Mouse (Mus musculus) myocyte (in vitro differentiated cells): ENCODE data around the gene Phpt1.

ENCODE experiments used
- E2F4 ChIP-seq: IDR thresholded peaks from one replicate; pipeline ENCODE4 v1.6.1; 2011; ENCODE audit warnings: mild to moderate bottlenecking, control low read depth, moderate library complexity; ENCODE audit not compliant: insufficient read depth
- MYOD1 ChIP-seq, 3 experiments: IDR thresholded peaks; one replicate each; pipeline ENCODE4 v1.6.1; 2011; ENCODE audit warnings: control low read depth in 2 of 3, low read depth in 2 of 3, mild to moderate bottlenecking in 2 of 3, moderate library complexity in 1 of 3; ENCODE audit not compliant: insufficient read length in 2 of 3, control insufficient read depth in 1 of 3
- MYOG ChIP-seq, 3 experiments: IDR thresholded peaks; one replicate each; pipeline ENCODE4 v1.6.1; 2011; ENCODE audit warnings: control low read depth in 2 of 3, low read depth in 2 of 3, mild to moderate bottlenecking in 2 of 3; ENCODE audit not compliant: insufficient read length in 2 of 3, control insufficient read depth in 1 of 3, insufficient read depth in 1 of 3
- POLR2A ChIP-seq: IDR thresholded peaks from one replicate; pipeline ENCODE4 v1.6.1; 2011; ENCODE audit warnings: low read depth, mild to moderate bottlenecking, control low read depth, moderate library complexity; ENCODE audit not compliant: insufficient read length
- POLR2AphosphoS2 ChIP-seq: IDR thresholded peaks from one replicate; pipeline ENCODE4 v1.6.1; 2011; ENCODE audit warnings: low read depth, control low read depth; ENCODE audit not compliant: insufficient read length
- TCF12 ChIP-seq: IDR thresholded peaks from one replicate; pipeline ENCODE4 v1.6.1; 2011; ENCODE audit warnings: mild to moderate bottlenecking, control low read depth; ENCODE audit not compliant: poor library complexity, insufficient read depth, severe bottlenecking
- TCF3 ChIP-seq: IDR thresholded peaks from one replicate; pipeline ENCODE4 v1.6.1; 2011; ENCODE audit warnings: low read depth, control low read depth; ENCODE audit not compliant: insufficient read length
- USF1 ChIP-seq: IDR thresholded peaks from one replicate; pipeline ENCODE4 v1.6.1; 2011; ENCODE audit warnings: low read depth, mild to moderate bottlenecking, control low read depth, moderate library complexity

- TF ChIP-seq USF1, result no peak
- TF ChIP-seq POLR2A, result no peak
- TF ChIP-seq E2F4, result no peak
- no peak for TF ChIP-seq MYOD1 (IDR thresholded peaks at IDR 0.05; ENCODE audit: control insufficient read depth in 1 of 3, insufficient read length in 2 of 3, low read depth in 2 of 3)
- peak; percentile 57 for TF ChIP-seq POLR2AphosphoS2
- no peak for TF ChIP-seq TCF12
- TF ChIP-seq TCF3, result no peak
- no peak for TF ChIP-seq MYOG (IDR thresholded peaks at IDR 0.05; ENCODE audit: control insufficient read depth in 1 of 3, insufficient read depth in 1 of 3, insufficient read length in 2 of 3, low read depth in 2 of 3)
Observed at GRCm38 (mm10) chr2:25588227-25588907, 13.3 kb upstream of the Phpt1 start.
